Mouse (Mus musculus) liver, embryonic 14.5 days (tissue): ENCODE measurements around the gene Syt11. TPM values are rescaled to one million over a fixed set of nuclear protein-coding genes. Genes with fewer than 3 reads are reported as not detected.
"Not testable (repeated sequence)": the region's sequence is repeated elsewhere in the genome, so short reads cannot be mapped to it uniquely, and the experiment has no call there.

ENCODE experiments used
- ATAC-seq: fragments of 200-750 bp; cut with Nextera tagmentation; 2 replicates; pipeline ENCODE4 v1.8.0; 2017; ENCODE audit warnings: moderate number of reproducible peaks, mild to moderate bottlenecking, moderate library complexity; ENCODE audit not compliant: insufficient read depth
- DNase-seq, 3 experiments: peaks; one replicate each; pipeline ENCODE4 v3.0.0-alpha.2; 2012 to 2013; ENCODE audit warnings: low read depth in 3 of 3, low spot score in 3 of 3
- H3K27ac ChIP-seq: fragments of 300-500 bp; sonication (generic); 2 replicates; pipeline ENCODE4 v1.5.1; 2014; ENCODE audit warnings: moderate library complexity, mild to moderate bottlenecking, control low read depth, inconsistent platforms
- H3K27me3 ChIP-seq: fragments of 300-500 bp; sonication (generic); 2 replicates; pipeline ENCODE4 v1.6.1; 2014; ENCODE audit warnings: mild to moderate bottlenecking, low read length, moderate library complexity; ENCODE audit not compliant: control insufficient read depth, insufficient read depth
- H3K36me3 ChIP-seq: fragments of 300-500 bp; sonication (generic); replicated peaks from 2 replicates; pipeline ENCODE4 v1.6.1; 2014; ENCODE audit warnings: low read depth; ENCODE audit not compliant: control insufficient read depth, insufficient read depth
- H3K4me1 ChIP-seq, 2 experiments: fragments of 200-500 bp in 1 of 2; fragments of 300-500 bp in 1 of 2; sonication (generic) in 1 of 2; replicated peaks; 2 replicates each; pipeline ENCODE4 v1.6.1; 2012 to 2014; ENCODE audit warnings: antibody characterized with exemption in 1 of 2, inconsistent platforms in 1 of 2, low read length in 1 of 2; ENCODE audit not compliant: control insufficient read depth in 2 of 2, insufficient read depth in 2 of 2
- H3K4me2 ChIP-seq: fragments of 300-500 bp; sonication (generic); 2 replicates; pipeline ENCODE4 v1.6.1; 2014; ENCODE audit warnings: low read depth, mild to moderate bottlenecking, control low read depth, moderate library complexity
- H3K4me3 ChIP-seq, 2 experiments: fragments of 200-500 bp in 1 of 2; fragments of 300-500 bp in 1 of 2; sonication (generic) in 1 of 2; 2 replicates each; pipeline ENCODE4 v1.5.1; 2012 to 2014; ENCODE audit warnings: low read depth in 2 of 2, low read length in 2 of 2, mild to moderate bottlenecking in 2 of 2, control low read depth in 1 of 2, inconsistent platforms in 1 of 2, moderate library complexity in 1 of 2; ENCODE audit not compliant: insufficient read depth in 1 of 2
- H3K9ac ChIP-seq: fragments of 300-500 bp; sonication (generic); replicated peaks from 2 replicates; pipeline ENCODE4 v1.6.1; 2014; ENCODE audit warnings: mild to moderate bottlenecking, control low read depth, moderate library complexity
- H3K9me3 ChIP-seq: fragments of 300-500 bp; sonication (generic); 2 replicates; pipeline ENCODE4 v1.6.1; 2016; ENCODE audit warnings: low read length, mixed read lengths; ENCODE audit not compliant: control insufficient read depth
- CTCF ChIP-seq: IDR thresholded peaks from 2 replicates; pipeline ENCODE4 v1.5.1; 2016; ENCODE audit warnings: antibody characterized with exemption, low read depth, control low read depth
- EP300 ChIP-seq: IDR thresholded peaks from 2 replicates; pipeline ENCODE4 v1.6.1; 2016; ENCODE audit warnings: antibody characterized with exemption, low read depth
- WGBS: fragments of 180-500 bp; shearing (Covaris S2); extraction: QIAGEN DNeasy Blood & Tissue Kit; methylation state at CpG from one replicate; pipeline ENCODE4 v1.1.7; 2014; ENCODE audit not compliant: insufficient replicate concordance; 5-methylcytosine and 5-hydroxymethylcytosine counted together
- polyA plus RNA-seq, 2 experiments: library from polyadenylated mRNA; depleted of rRNA in 1 of 2; stranded (reverse) in 1 of 2; unstranded in 1 of 2; fragments of >200 nt; fragmentation: Nextera tagmentation in 1 of 2; extraction: Ambion mirVana in 1 of 2; gene quantifications; 2 replicates each; pipeline versions ENCODE4 v1.2.1 to v1.2.3; 2012 to 2014

Syt11 gene
- polyA plus RNA-seq, 2 experiments: 0.35 to 0.47 TPM

DNA sequence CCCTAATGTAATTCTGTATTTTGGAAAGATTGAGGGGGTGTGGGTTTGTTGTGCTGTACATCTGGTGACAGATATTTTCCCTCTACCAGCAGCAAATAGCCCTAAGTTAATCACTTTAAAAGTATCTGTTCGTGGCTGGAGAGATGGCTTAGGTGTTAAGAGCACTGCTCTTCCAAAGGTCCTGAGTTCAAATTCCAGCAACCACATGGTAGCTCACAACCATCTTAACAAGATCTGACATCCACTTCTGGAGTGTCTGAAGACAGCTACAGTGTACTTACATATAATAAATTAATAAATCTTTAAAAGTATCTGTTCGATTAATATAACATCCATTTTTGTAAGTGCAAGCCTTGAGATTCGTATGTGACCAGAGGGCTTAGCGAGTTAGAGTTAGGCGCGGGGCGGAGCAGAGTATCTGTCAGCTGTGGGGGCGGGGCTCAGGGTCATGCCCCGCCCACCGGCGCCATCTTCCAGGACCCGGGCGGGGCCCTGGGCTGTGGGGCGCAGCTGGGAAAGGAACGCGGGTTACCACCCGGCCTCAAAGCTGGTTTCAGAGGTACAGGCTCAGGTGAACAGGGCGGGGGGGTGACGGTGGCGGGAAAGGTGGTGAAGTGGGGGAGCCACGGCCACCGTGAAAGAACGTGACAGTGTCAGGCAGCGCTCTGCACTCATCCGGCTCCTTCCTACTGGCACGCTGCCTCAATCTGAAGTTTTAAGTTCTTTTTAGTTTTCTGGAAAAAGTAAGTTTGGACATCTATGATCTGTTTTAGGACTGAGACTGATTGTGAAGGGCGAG, 58.4 kb downstream of the Syt11 start, which contains the start of gene Rit1:
Rit1 (plus strand) TSS at position 440 of the 799 bp plus-strand sequence.
- under 1% methylated on average over 27 of the region's 27 CpGs for WGBS
- DNase-seq (peak; percentile 76 to 81 (median 79)), ATAC-seq (peak; percentile 92)
- Histone ChIP-seq H3K4me1 (peaks cover 7 to 16% of the 10 kb centered on the region in 2 experiments), H3K27me3 (no peaks in the 10 kb centered on the region), H3K9me3 (no peaks in the 10 kb centered on the region), H3K27ac (peak within 1 kb of the TSS; percentile 88), H3K4me2 (peak within 1 kb of the TSS; percentile 88), H3K4me3 (peak within 1 kb of the TSS; percentile 85 to 91), H3K36me3 (peaks cover 24% of the 10 kb centered on the region), H3K9ac (peak within 1 kb of the TSS; percentile 88)
- TF ChIP-seq EP300 (no peak), CTCF (no peak)

DNA sequence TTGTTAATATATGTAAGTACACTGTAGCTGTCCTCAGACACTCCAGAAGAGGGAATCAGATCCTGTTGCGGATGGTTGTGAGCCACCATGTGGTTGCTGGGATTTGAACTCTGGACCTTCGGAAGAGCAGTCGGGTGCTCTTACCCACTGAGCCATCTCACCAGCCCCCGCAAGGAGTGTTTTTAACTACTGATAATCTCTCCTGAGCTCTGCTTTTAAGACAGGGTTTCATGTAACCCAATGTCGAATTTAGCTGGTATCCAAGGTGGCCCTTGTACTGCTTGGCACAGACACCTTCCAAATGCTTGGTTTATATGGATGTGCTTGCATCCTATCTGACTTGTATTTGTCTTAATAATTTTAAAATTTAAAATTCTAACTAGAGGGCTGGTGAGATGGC, 59.2 kb downstream of the Syt11 start:
- not testable (repeated sequence) for H3K4me2 ChIP-seq, H3K27me3 ChIP-seq, H3K27ac ChIP-seq, H3K9ac ChIP-seq, DNase-seq, ATAC-seq, H3K9me3 ChIP-seq, H3K4me3 ChIP-seq
- Histone ChIP-seq H3K36me3 (peaks cover 33% of the 10 kb centered on the region), H3K4me1 (peaks cover 7 to 16% of the 10 kb centered on the region in 2 experiments)
- WGBS: 87% methylated on average over 5 of the region's 5 CpGs

DNA sequence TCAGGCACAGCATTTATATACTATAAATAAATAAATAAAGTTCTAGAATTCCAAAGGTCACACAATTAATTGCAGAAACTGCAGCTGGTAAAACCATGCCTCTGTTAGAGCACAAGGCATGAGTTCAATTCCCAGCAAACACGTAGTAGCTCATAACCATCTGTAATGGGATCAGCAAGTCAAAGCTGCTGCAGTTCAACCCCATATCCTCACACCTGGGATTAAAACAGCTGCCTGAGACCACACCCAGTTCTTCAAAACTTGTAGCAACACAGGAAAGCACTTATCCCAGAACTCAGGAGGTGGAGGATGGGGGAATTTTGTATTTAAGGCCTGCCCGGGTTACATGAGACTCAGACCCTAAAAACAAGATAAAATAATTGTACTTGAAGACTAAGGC, 60.2 kb downstream of the Syt11 start:
- Histone ChIP-seq H3K4me1 (peaks cover 7 to 16% of the 10 kb centered on the region in 2 experiments), H3K27me3 (no peaks in the 10 kb centered on the region), H3K4me3 (no peak overlapping the region), H3K27ac (no peak overlapping the region), H3K9me3 (no peaks in the 10 kb centered on the region), H3K36me3 (peaks cover 38% of the 10 kb centered on the region), H3K4me2 (no peak overlapping the region), H3K9ac (no peak overlapping the region)
- TF ChIP-seq EP300 (no peak), CTCF (no peak)
- WGBS: 79% methylated on average over 2 of the region's 2 CpGs
- DNase-seq (no peak), ATAC-seq (no peak)

DNA sequence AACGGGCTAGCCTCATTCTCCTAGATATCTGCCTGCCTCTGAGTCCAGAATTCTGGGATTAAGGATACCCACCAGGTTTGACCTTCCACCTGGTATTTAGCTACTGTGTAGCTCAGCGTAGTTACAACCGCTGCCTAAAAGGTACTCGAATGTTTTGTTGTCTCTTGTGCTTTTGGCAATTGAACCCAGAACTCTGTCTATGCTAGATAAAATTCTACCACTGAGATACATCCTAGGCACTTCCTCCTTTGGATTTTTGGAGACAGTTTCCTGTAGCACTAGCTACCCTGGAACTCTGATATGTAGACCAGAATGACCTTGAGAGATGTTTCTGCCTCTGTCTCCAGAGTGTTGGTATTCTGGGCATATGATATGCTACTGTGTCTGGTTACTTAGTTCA, 61.3 kb downstream of the Syt11 start:
- Histone ChIP-seq H3K9me3 (no peaks in the 10 kb centered on the region), H3K27me3 (no peaks in the 10 kb centered on the region), H3K9ac (no peak overlapping the region), H3K36me3 (peaks cover 47% of the 10 kb centered on the region), H3K27ac (no peak overlapping the region), H3K4me1 (peaks cover 6 to 12% of the 10 kb centered on the region in 2 experiments), H3K4me2 (no peak overlapping the region), H3K4me3 (no peak overlapping the region)
- DNase-seq (no peak), ATAC-seq (no peak)
- 88% methylated on average over 4 of the region's 4 CpGs for WGBS
- no peak for TF ChIP-seq EP300
- no peak for TF ChIP-seq CTCF

DNA sequence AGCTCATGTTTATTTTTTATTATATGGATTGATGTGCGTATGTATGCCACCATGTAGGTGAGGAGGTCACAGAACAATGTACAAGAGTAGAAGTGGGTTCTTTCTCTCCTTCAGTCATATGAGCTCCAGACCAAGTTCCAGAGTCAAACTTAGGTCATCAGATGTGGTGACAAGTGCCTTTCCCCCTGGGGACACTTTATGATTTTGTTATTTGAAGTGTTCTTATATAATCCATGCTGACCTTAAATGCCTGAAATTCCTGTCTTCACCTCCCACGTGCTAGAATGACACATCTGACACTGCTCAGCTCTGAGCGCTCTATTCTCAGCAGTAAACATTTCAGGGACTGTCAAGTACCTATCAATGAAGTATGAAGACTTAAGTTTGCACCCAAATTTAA, 73.7 kb downstream of the Syt11 start:
- Histone ChIP-seq H3K9me3 (no peaks in the 10 kb centered on the region), H3K4me1 (no peaks in the 10 kb centered on the region), H3K27me3 (no peaks in the 10 kb centered on the region), H3K4me2 (no peak overlapping the region), H3K36me3 (peaks cover 79% of the 10 kb centered on the region), H3K4me3 (no peak overlapping the region), H3K9ac (no peak overlapping the region), H3K27ac (no peak overlapping the region)
- WGBS: 83% methylated on average over 3 of the region's 3 CpGs
- ATAC-seq (no peak), DNase-seq (no peak)
- TF ChIP-seq CTCF (no peak), EP300 (no peak)
